Mouse (Mus musculus) forelimb bud, embryonic 11.5 days (tissue): ENCODE measurements around the gene Tmem163.
A peak's percentile ranks its signal among the peaks of the same experiment; 100 is the strongest.

ENCODE experiments used
- DNase-seq: peaks from one replicate; pipeline ENCODE4 v3.0.0-alpha.2; 2012; ENCODE audit warnings: low read depth, low spot score

The Tmem163 gene

GRCm38 (mm10) chr1:127651564-127651963 is 27.8 kb downstream of the Tmem163 start:
- no peak for DNase-seq

DNA sequence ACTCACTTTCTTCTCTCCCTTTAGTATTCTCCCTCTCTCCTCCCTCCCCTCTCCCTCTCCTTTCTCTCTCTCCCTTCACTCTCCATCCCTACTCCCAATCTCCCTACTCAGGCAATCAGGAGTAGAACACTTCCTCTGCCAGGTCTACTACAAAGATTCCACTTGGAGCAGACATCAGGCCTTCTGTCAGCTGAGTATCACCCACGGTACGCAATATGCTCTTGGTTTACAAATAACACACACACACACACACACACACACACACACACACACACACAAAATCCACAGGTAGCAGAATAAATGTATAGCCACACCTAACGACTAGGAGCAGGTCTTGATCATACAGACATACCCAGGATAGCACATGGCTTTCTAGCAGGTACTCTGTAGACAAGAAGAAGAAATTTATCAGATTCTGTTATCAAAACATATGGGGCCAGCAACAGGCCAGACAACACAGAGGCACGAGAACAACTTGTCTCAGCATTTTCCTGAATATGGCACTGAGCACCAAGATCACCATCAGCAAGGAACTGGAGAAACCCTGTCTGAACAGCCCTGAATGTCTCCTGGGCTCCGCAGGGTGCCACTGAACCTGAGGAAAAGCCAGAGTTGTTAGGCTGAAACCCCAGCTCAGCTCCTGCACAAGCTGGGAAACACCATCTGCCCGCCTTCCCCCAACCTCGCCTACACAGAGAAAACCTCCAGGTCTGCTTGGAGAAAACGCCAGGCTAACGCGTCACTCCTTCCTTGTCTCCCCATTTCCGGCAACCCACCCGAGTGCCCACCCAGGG is 36.2 kb downstream of the Tmem163 start:
- no peak for DNase-seq

DNA sequence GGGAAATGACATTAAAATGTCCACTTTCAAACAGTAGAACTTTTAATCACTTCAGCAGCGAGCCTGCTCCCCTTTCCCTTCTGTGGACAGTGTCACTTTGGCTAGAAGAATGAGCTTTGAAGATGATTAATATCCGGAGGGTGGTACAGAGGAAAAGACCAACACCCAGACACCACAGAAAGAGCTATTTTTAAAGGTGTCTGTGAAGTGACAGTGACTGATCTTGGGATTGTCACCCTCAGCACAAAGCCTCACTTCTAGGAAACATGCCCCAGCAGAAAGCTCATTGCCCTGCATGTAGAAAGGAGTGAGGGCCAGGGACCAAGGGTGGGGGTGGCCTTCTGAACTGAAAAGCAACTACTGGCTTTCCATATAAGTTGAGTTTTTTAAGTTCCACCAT is 41.4 kb downstream of the Tmem163 start:
- DNase-seq, result no peak

DNA sequence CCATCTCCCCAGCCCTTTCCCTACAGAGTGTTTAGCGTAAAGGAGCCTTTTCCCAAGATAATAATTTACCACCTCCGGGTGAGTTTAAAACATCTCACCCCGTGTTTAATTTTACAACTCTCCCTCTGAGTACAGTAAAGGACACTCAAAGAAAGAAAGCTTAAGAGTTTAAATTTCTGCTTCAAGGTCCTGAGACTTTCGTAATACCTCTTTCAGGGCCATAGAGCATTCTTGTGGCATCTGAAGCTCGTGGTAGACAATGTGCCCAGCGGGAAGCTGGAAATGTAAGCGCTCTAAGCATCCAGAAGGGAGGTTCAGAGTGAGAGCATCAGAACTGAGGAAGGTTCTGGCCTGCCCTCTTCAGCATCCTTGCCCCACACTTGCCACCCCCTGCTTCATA is 52.2 kb downstream of the Tmem163 start:
- DNase-seq, result no peak

DNA sequence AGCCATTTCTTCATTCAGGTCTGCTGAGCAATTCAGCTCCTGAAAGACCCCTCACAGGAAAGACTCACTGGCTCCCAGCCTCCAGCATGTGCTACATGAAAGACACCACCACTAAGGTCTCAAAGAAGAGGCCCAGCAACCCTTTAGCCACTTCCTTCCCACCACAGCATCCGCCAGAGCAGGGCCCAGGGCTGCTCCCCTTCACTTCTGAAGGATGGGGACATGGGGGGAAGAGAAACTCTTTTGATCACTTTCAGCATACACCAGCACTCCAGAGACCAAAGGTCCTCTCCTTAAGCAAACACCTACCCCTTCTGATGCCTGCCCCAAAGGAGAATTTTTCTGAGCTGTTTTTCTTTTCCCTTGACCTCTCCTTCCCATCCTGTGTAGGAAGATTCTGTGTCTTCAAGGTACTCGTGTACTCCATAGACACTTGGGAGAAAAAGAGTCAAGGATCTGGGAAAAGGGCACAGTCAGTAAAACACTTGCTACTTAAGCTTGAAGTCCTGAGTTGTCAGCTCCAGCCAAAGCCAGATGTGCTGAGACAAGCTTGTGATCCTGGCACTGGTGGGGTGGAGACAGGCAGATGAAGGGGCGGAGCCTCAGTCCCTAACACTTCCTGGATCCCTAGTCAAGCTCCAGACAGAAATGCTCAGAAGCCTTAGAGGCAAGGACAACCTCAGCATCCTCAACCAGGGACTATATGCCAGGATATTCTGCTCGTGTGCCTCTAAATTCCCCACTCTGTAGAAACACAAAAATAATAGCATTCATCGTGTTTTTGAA is 53.6 kb downstream of the Tmem163 start:
- peak; percentile 43 for DNase-seq

GRCm38 (mm10) chr1:127622349-127622748 is 57.0 kb downstream of the Tmem163 start:
- DNase-seq, result no peak

GRCm38 (mm10) chr1:127619036-127619435 is 60.3 kb downstream of the Tmem163 start:
- no peak for DNase-seq

GRCm38 (mm10) chr1:127610378-127610777 is 69.0 kb downstream of the Tmem163 start:
- no peak for DNase-seq

DNA sequence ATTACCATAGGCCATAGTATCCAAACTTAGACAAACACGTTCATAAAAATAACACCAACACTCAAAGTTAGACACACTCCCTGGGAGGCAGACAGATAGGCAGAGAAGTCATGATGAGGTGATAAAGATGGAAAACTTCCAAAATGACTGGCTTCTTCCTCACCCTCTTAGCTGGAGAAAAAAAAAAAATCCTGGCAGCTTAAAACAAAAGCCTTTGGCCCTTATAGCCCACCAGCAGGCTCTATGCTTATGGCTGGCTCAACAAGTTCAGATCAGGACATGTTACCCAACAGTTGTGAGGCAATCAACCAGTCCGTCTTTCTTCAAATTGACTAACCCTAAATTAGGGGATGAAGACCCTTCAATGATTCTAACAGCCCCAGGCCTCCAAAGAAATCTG is 69.5 kb downstream of the Tmem163 start:
- DNase-seq, result no peak

DNA sequence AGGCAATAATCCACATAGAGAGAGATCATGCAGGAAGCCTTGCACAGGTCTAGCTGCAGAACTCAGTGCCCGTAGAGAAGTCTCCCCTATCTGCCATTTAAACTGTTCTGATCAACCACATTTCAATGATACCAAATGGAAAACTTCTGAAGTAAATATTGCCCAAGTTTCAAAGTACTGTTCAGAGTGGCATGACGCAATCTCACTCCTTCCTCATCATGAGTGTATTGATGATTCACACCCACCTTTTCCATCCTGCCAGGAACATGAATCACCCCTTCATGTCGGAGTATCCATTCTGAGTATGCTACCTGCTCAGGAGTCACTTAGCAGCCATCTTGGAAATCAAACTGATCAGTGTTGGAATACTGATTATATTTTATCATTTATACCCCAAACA is 71.0 kb downstream of the Tmem163 start:
- DNase-seq, result no peak

DNA sequence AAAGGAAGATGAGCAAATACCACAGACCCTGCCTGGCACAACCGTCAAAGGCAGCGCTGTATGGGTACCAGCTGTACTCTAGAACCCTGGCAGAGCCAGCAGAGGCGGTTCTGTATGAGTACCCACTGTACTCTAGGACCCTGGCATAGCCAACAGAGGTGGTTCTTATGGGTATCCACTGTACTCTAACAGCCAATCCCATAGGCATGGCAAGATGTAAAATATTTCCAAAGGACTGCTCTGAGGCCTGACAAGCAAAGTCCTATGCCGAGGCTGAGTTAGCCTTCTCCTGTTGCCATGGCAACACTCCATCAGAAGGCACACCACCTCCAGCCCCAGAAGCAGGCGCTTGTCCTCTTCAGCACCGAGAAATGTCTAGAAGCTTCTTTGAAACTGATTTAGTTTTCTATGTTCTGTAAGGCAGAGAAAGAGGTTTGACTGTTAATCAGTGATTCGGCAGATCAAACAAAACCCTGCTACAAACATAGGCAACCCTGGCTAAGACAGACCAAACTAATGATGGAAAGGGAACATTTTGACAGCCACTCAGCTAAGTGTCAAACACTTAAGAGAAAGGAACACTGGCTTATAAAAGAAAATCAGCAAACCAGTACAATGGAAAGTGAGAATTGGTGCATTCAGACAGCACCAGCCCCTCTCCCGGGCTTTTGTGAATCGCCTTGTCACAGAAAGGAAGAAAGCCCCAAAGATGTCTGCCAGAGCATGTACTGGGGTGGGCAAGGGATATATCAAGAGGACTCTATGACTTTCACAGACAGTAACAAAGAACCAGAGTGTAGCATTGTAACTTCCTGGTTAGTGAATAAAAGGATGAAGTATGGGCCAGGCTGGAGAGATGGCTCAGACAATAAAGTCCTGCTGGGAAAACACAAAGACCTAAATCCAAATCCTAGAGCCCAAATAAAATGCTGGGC is 75.4 kb downstream of the Tmem163 start:
- DNase-seq, result no peak

- no peak for DNase-seq
Observed at GRCm38 (mm10) chr1:127596143-127596542, 83.2 kb downstream of the Tmem163 start.

DNA sequence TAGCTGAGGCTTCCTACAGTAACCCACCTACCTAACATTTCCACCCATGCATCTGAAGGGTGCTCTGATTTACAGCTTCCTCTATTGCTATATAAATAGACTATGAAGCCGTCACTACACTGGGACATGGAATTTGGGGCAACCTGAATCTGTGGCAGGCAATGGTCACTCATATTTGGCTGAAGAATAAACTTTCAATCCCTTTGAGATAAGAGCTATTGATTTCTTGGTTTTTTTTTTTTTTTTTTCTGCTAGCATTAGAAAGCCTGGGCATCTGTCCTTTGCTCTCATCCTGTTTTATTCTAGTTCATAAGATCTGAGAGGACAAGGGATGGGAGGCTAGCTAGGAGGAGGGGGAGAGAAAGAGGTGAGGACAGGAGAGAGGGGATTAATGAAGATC is 83.6 kb downstream of the Tmem163 start:
- DNase-seq, result no peak

DNA sequence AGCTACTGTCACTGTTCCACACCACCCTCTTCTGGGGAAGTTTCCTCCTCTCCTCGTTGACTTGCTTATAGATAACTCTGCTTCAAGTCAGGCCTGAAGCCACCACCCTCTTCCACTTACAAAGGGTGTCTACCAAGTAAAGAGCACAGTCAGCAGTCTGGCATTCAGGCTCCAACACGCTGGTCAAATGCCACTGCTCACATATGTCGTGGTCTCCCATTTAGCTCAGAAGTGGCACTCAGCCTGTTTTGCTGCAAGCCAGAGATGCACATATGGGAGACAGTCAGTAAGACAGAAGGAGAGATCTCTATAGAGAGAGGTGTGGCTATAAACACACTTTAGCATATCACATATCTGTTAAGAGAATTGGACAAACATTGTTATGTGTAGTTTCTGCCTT is 89.8 kb downstream of the Tmem163 start:
- DNase-seq, result no peak

DNA sequence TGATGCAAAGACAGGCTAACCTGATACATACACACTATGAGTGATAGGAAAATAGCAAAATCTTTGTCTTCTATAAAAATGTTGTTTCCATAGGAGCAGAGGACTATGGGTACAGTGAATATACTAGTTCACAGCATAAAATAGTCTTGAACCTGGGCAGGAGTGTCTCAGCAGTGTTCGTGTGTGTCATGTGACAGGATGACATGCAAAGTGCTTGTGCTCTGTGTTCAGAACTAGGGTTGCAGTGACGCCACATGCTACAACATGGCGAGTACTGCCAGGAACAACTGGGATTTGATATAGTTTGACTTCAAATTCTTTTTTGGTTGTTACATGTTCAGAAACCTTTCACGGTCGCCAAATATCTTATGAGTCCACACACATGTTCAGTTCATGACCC is 92.3 kb downstream of the Tmem163 start:
- no peak for DNase-seq

DNA sequence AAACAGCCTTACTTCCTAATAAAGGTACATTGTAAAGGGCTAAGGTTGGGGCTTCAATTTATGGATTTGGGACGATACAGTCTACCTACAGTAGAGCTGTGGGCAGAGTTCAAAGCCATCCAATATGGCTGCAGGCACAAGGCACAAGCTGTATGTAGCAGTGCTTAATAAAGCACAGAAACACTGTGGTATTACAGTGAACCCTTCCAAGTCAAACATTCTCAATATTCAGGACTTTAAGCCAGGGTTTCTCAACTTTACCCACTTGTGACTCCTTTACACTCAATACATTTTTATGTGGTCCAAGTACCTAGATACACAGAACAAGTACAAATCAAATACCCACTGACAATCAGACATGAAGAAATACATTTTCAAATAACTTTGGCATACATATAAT is 93.2 kb downstream of the Tmem163 start:
- DNase-seq, result no peak

- no peak for DNase-seq
Observed at GRCm38 (mm10) chr1:127577981-127578380, 101.4 kb downstream of the Tmem163 start.

DNA sequence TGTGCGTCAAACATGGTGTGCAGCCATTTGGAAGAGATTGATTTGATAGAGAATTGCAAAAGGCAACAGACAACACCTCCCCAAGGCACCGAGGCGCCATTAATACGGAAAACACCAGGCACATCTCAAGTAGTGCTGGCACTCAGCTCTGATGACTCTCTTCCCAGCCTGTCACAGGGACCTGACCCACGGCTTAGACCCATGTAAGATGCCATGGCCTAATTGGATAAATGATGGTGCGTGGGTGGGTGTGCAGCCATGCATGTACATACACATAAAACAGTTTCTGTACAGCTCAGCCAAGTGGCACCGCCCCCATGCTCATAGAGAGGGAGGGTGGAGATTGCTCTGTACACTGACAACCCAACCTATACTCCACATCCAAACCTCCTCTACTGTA is 102.3 kb downstream of the Tmem163 start:
- no peak for DNase-seq

- DNase-seq, result no peak
Observed at GRCm38 (mm10) chr1:127576563-127576962, 102.8 kb downstream of the Tmem163 start.

GRCm38 (mm10) chr1:127576143-127576542 is 103.2 kb downstream of the Tmem163 start:
- DNase-seq, result no peak

DNA sequence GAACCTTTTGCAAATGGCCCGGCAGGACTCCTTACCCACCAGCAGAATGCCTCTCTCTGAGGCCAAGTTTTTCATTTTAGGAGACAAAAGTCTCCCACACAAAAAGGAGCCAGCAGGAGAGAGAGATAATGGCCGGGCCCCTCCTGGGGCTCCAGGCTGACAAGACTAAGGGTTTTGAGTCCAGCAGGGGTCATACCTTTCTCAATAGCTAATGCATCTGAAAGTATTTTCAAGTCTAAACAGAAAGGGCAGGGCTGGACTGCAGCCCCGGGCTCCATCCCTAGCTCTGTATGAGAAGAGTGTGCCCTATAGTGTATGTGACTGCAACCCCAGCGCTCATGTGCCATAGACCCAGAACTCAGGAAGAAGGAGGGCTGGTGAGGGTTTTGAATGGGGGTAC is 103.7 kb downstream of the Tmem163 start:
- DNase-seq, result no peak

DNA sequence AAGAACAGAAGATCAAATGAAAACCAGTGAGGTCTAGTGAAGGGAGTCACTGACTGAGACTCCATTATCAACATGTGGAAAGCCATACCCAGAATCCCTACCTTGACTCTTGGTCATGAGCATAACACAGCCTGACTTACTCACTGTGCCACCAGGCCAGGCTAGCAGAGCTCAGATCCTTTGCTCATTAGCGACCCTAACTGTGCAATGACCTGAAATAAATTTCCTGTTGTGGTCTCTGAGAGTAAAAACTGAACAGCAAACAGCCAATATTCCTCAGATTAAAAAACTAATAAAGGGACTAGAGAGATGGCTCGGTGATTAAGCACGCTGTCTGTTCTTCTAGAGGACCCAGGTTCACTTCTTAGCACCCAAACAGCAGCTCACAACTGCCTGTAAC is 106.2 kb downstream of the Tmem163 start:
- no peak for DNase-seq
